Mouse (Mus musculus) small intestine, adult 2 months (tissue): Measurements from ENCODE around the gene Amotl1.

Source experiments
- CTCF ChIP-seq: fragments of 200-500 bp; IDR thresholded peaks from 2 replicates; pipeline ENCODE4 v1.5.1; 2012; ENCODE audit warnings: low read depth, mild to moderate bottlenecking, control low read depth, inconsistent platforms, low read length, moderate library complexity, mixed read lengths; ENCODE audit not compliant: insufficient replicate concordance, insufficient read length; ENCODE audit errors: extremely low read depth
- POLR2A ChIP-seq: fragments of 200-500 bp; IDR thresholded peaks from 2 replicates; pipeline ENCODE4 v1.6.1; 2012; ENCODE audit warnings: low read depth, mild to moderate bottlenecking, control low read depth, inconsistent platforms, low read length, moderate library complexity

DNA sequence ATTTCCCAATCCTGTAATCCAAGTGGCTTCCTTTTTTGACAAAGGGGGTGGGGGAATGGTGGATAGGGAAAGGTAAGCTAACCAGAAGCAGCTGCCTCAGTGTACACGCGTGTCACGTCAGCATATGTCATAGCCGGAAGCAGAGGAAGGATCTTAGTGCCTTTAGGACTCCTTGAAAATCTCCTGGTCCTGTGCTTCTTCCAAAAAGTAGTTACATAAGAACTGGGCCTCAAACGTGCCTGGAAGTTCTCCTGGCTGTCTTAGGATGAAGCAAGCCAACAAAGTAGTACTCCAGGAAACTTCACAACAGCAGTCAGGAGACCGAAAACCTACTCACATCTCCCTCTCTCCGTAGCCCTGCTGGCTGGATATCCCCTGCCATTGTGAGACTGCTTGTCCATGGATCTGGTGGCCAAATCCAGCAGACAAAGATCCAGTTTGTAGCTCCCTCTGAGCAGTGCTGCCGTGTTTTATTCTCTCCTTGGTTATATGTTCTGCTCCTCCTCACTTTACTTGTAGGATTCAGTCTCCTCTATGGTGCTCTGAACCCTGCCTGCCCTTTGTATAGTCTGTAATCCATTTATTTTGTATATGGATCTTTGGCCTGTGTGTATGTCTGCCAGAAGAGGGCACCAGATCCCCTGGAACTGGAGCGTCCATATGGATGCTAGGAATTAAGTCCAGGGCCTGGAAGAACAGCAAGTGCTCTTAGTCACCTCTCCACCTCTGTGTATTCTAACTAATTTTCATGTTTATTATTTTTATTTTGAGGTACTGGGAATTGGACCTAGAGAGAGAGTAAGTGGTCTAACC lies 132.0 kb downstream of the Amotl1 start:
- TF ChIP-seq CTCF (peak; percentile 48; the same call in 1 of the 2 replicates), POLR2A (no peak)
